Mouse (Mus musculus) small intestine, adult 2 months (tissue): ENCODE results near the gene Dlst. TPM values are rescaled to one million over a fixed set of nuclear protein-coding genes. Genes with fewer than 3 reads are reported as not detected.

Experiments
- H3K27ac ChIP-seq: fragments of 200-500 bp; 2 replicates; pipeline ENCODE4 v1.5.1; 2012; ENCODE audit warnings: low read depth, low read length, control low read depth, inconsistent platforms; ENCODE audit not compliant: insufficient read depth
- H3K27me3 ChIP-seq: fragments of 200-500 bp; 2 replicates; pipeline ENCODE4 v1.6.1; 2012; ENCODE audit warnings: mild to moderate bottlenecking, moderate library complexity, low read length, inconsistent platforms; ENCODE audit not compliant: control insufficient read depth, insufficient read depth
- H3K36me3 ChIP-seq: fragments of 200-500 bp; 2 replicates; pipeline ENCODE4 v1.6.1; 2012; ENCODE audit warnings: mild to moderate bottlenecking, low read length, control low read depth, inconsistent platforms; ENCODE audit not compliant: control insufficient read depth, insufficient read depth
- H3K4me1 ChIP-seq: fragments of 200-500 bp; 2 replicates; pipeline ENCODE4 v1.6.1; 2012; ENCODE audit warnings: low read length, inconsistent platforms, mixed read lengths; ENCODE audit not compliant: control insufficient read depth, insufficient read depth, insufficient read length
- H3K4me3 ChIP-seq: fragments of 200-500 bp; 2 replicates; pipeline ENCODE4 v1.5.1; 2012; ENCODE audit warnings: low read depth, mild to moderate bottlenecking, control low read depth, inconsistent platforms, low read length, moderate library complexity
- CTCF ChIP-seq: fragments of 200-500 bp; IDR thresholded peaks from 2 replicates; pipeline ENCODE4 v1.5.1; 2012; ENCODE audit warnings: low read depth, mild to moderate bottlenecking, control low read depth, inconsistent platforms, low read length, moderate library complexity, mixed read lengths; ENCODE audit not compliant: insufficient replicate concordance, insufficient read length; ENCODE audit errors: extremely low read depth
- POLR2A ChIP-seq: fragments of 200-500 bp; IDR thresholded peaks from 2 replicates; pipeline ENCODE4 v1.6.1; 2012; ENCODE audit warnings: low read depth, mild to moderate bottlenecking, control low read depth, inconsistent platforms, low read length, moderate library complexity
- WGBS: fragments of 180-500 bp; shearing (Covaris S2); methylation state at CpG from one replicate; pipeline ENCODE4 v1.1.7; 2018; 5-methylcytosine and 5-hydroxymethylcytosine counted together
- polyA plus RNA-seq: library from polyadenylated mRNA; depleted of rRNA; stranded (reverse); fragments of >200 nt; gene quantifications from 2 replicates; pipeline ENCODE4 v1.2.3, GENCODE M21; 2012

Dlst gene
- polyA plus RNA-seq, 1 experiment = 125 TPM

GRCm38 (mm10) chr12:85129426-85129978 is 18.9 kb downstream of the Dlst start:
- Histone ChIP-seq H3K27me3 (no peaks in the 10 kb centered on the region), H3K36me3 (peaks cover 76% of the 10 kb centered on the region), H3K4me3 (no peak overlapping the region), H3K4me1 (peaks cover 4% of the 10 kb centered on the region; the same call in 1 of the 2 replicates), H3K27ac (no peak overlapping the region)
- TF ChIP-seq CTCF = no peak
- TF ChIP-seq POLR2A = no peak
- 91% methylated on average over 9 of the region's 9 CpGs for WGBS

GRCm38 (mm10) chr12:85131361-85131760 is 20.7 kb downstream of the Dlst start:
- WGBS = 94% methylated on average over 6 of the region's 6 CpGs
- H3K27me3 ChIP-seq = no peaks in the 10 kb centered on the region
- peaks cover 72% of the 10 kb centered on the region for H3K36me3 ChIP-seq
- peaks cover 4% of the 10 kb centered on the region; the same call in 1 of the 2 replicates for H3K4me1 ChIP-seq
- no peak overlapping the region for H3K4me3 ChIP-seq
- TF ChIP-seq CTCF (no peak), POLR2A (no peak)
- H3K27ac ChIP-seq = no peak overlapping the region

GRCm38 (mm10) chr12:85134043-85134794 is 23.6 kb downstream of the Dlst start:
- no peaks in the 10 kb centered on the region for H3K27me3 ChIP-seq
- H3K36me3 ChIP-seq = peaks cover 53% of the 10 kb centered on the region
- no peak overlapping the region for H3K4me3 ChIP-seq
- peaks cover 5% of the 10 kb centered on the region; the same call in 1 of the 2 replicates for H3K4me1 ChIP-seq
- no peak overlapping the region for H3K27ac ChIP-seq
- 76% methylated on average over 8 of the region's 8 CpGs for WGBS
- no peak for TF ChIP-seq CTCF
- TF ChIP-seq POLR2A = no peak

- H3K4me1 ChIP-seq = peaks cover 5% of the 10 kb centered on the region; the same call in 1 of the 2 replicates
- 75% methylated on average over 19 of the region's 19 CpGs for WGBS
- no peaks in the 10 kb centered on the region for H3K27me3 ChIP-seq
- peaks cover 38% of the 10 kb centered on the region for H3K36me3 ChIP-seq
- no peak overlapping the region for H3K4me3 ChIP-seq
- no peak overlapping the region for H3K27ac ChIP-seq
- TF ChIP-seq POLR2A (no peak), CTCF (no peak)
These were observed 25.2 kb downstream of the Dlst start for GRCm38 (mm10) chr12:85135513-85136470.

- Histone ChIP-seq H3K4me3 (no peak overlapping the region), H3K27ac (no peak overlapping the region), H3K36me3 (peaks cover 31% of the 10 kb centered on the region), H3K27me3 (no peaks in the 10 kb centered on the region), H3K4me1 (peaks cover 5% of the 10 kb centered on the region; the same call in 1 of the 2 replicates)
- WGBS = 66% methylated on average over 4 of the region's 4 CpGs
- no peak for TF ChIP-seq CTCF
- TF ChIP-seq POLR2A = no peak
These were observed 26.0 kb downstream of the Dlst start for GRCm38 (mm10) chr12:85136627-85137026.

- Histone ChIP-seq H3K27me3 (no peaks in the 10 kb centered on the region), H3K36me3 (0 out of 2 replicates have a peak, but pooled peaks cover 2% of the 10 kb centered on the region), H3K27ac (no peak overlapping the region), H3K4me1 (peaks cover 5% of the 10 kb centered on the region; the same call in 1 of the 2 replicates), H3K4me3 (no peak overlapping the region)
- 35% methylated on average over 18 of the region's 18 CpGs for WGBS
- TF ChIP-seq CTCF (no peak), POLR2A (no peak)
These were observed 29.5 kb downstream of the Dlst start for GRCm38 (mm10) chr12:85140036-85140701.
